Mouse (Mus musculus) olfactory bulb, adult 2 months (tissue): ENCODE results near the gene Rcbtb2.

Experiments used
- CTCF ChIP-seq: fragments of 200-500 bp; IDR thresholded peaks from 2 replicates; pipeline ENCODE4 v1.5.1; 2012; ENCODE audit warnings: low read depth, mild to moderate bottlenecking, low read length, moderate library complexity; ENCODE audit not compliant: insufficient read depth
- POLR2A ChIP-seq: fragments of 200-500 bp; IDR thresholded peaks from 2 replicates; pipeline ENCODE4 v1.6.1; 2012; ENCODE audit warnings: mild to moderate bottlenecking, low read depth, low read length, moderate library complexity; ENCODE audit not compliant: insufficient read depth

GRCm38 (mm10) chr14:73088224-73088623 lies 34.6 kb upstream of the Rcbtb2 start:
- TF ChIP-seq CTCF: no peak
- TF ChIP-seq POLR2A: no peak
